ENCODE assay signal across 8 mouse cellular contexts in genomic region chr2:79372486-79373200, GRCm38 (mm10).
DNase-seq lines count a peak whose midpoint lies in the region; ATAC-seq and TF ChIP-seq lines count a peak whose summit lies in the region.

No protein-coding gene starts in this region.

- 52% methylated on average over 6 of the region's 6 CpGs for WGBS in neural tube, embryonic 11.5 days
- 54% methylated on average over 6 of the region's 6 CpGs for WGBS in intestine, postnatal 0 days

- TF ChIP-seq CTCF in intestine, postnatal 0 days (IDR thresholded peaks at IDR 0.05; ENCODE audit: low read depth) = peak; percentile 77

- no peak overlapping the region for H3K4me3 ChIP-seq in neural tube, embryonic 11.5 days (ENCODE audit: low read depth, low read length)
- no peak overlapping the region for H3K4me3 ChIP-seq in intestine, postnatal 0 days (ENCODE audit: low read depth, low read length)

- no peak overlapping the region for H3K9ac ChIP-seq in neural tube, embryonic 11.5 days (ENCODE audit: low read length)
- H3K9ac ChIP-seq in intestine, postnatal 0 days (ENCODE audit: low read depth, low read length) = no peak overlapping the region

- H3K4me1 ChIP-seq in neural tube, embryonic 11.5 days (ENCODE audit: control insufficient read depth, insufficient read depth, low read length) = no peaks in the 10 kb centered on the region
- H3K4me1 ChIP-seq in intestine, postnatal 0 days (replicated peaks; ENCODE audit: control insufficient read depth, insufficient read depth, low read length) = no peaks in the 10 kb centered on the region

- H3K9me3 ChIP-seq in neural tube, embryonic 11.5 days (ENCODE audit: control insufficient read depth, low read length) = no peaks in the 10 kb centered on the region
- H3K9me3 ChIP-seq in intestine, postnatal 0 days (ENCODE audit: control insufficient read depth) = no peaks in the 10 kb centered on the region

- H3K27me3 ChIP-seq in neural tube, embryonic 11.5 days (ENCODE audit: control insufficient read depth, insufficient read depth, low read length) = no peaks in the 10 kb centered on the region
- no peaks in the 10 kb centered on the region for H3K27me3 ChIP-seq in intestine, postnatal 0 days (replicated peaks; ENCODE audit: control insufficient read depth, insufficient read depth, low read length)

- H3K4me2 ChIP-seq in neural tube, embryonic 11.5 days (ENCODE audit: low read depth) = no peak overlapping the region
- no peak overlapping the region for H3K4me2 ChIP-seq in intestine, postnatal 0 days (replicated peaks; ENCODE audit: low read depth)

- H3K36me3 ChIP-seq in neural tube, embryonic 11.5 days (ENCODE audit: control insufficient read depth, insufficient read depth, low read length) = no peaks in the 10 kb centered on the region
- H3K36me3 ChIP-seq in intestine, postnatal 0 days (ENCODE audit: control insufficient read depth, insufficient read depth) = no peaks in the 10 kb centered on the region

- ATAC-seq in neural tube, embryonic 11.5 days (ENCODE audit: insufficient read depth, low FRiP score, low TSS enrichment) = no peak; the same call in 1 of the 2 replicates
- ATAC-seq in intestine, postnatal 0 days = no peak
- peak; percentile 55 for ATAC-seq in megakaryocyte, adult 5-6 weeks (ENCODE audit: poor library complexity, severe bottlenecking)

- DNase-seq in neural tube, embryonic 11.5 days (ENCODE audit: low spot score) = peak; percentile 53
- no peak for DNase-seq in neural tube, embryonic 10.5 days (ENCODE audit: extremely low spot score, low spot score)
- peak; percentile 49 for DNase-seq in R1 (ENCODE audit: low read depth, low spot score)
- peak; percentile 80 to 85 for DNase-seq in cerebellum, postnatal 36 days
- DNase-seq in frontal cortex, postnatal 10 days (ENCODE audit: low spot score in 2 of 2) = no peak
- DNase-seq in right cerebral cortex, postnatal 25 days = no peak

- no peak overlapping the region for H3K27ac ChIP-seq in neural tube, embryonic 11.5 days (ENCODE audit: low read depth, low read length)
- H3K27ac ChIP-seq in intestine, postnatal 0 days (ENCODE audit: low read depth, low read length) = no peak overlapping the region

Comparison
In these comparisons a context has a peak if more than half of its experiments do, and no peak if none do; other contexts are left out.
1. DNase-seq: peak in neural tube, embryonic 11.5 days (single experiment), R1 (single experiment) and cerebellum, postnatal 36 days (2 of 2); none in neural tube, embryonic 10.5 days (single experiment), frontal cortex, postnatal 10 days (0 of 2) and right cerebral cortex, postnatal 25 days (single experiment).